In genomic region chr9:108589229-108589628, GRCm38 (mm10) we compare ENCODE assay signal across 9 mouse cellular contexts. TPM values are rescaled to one million over a fixed set of nuclear protein-coding genes. Genes with fewer than 3 reads are reported as not detected.
DNase-seq lines count a peak whose midpoint lies in the region; ATAC-seq and TF ChIP-seq lines count a peak whose summit lies in the region.
"Had no signal": no experiment of that assay in that cellular context is flagged by ENCODE, and none has a peak within 500 bp of the region (broad histone marks: within the 10 kb centered on the region; RNA-seq: fewer than 3 reads in every experiment).

No protein-coding gene starts in this region.

- WGBS in intestine, postnatal 0 days = 63% methylated on average over 5 of the region's 5 CpGs
- WGBS in intestine, embryonic 16.5 days = 63% methylated on average over 5 of the region's 5 CpGs
- 79% methylated on average over 5 of the region's 5 CpGs for WGBS in hindbrain, embryonic 10.5 days
- WGBS in neural tube, embryonic 13.5 days = 83% methylated on average over 5 of the region's 5 CpGs

- no peaks in the 10 kb centered on the region for H3K4me1 ChIP-seq in intestine, postnatal 0 days (replicated peaks; ENCODE audit: control insufficient read depth, insufficient read depth, low read length)
- H3K4me1 ChIP-seq in intestine, embryonic 16.5 days (ENCODE audit: control insufficient read depth, insufficient read depth, low read length) = peaks cover 17% of the 10 kb centered on the region
- peaks cover 28% of the 10 kb centered on the region for H3K4me1 ChIP-seq in G1E (ENCODE audit: insufficient read depth, low read depth, low read length)
- H3K4me1 ChIP-seq in hindbrain, embryonic 10.5 days (replicated peaks) = peaks cover 40% of the 10 kb centered on the region
- peaks cover 41% of the 10 kb centered on the region for H3K4me1 ChIP-seq in neural tube, embryonic 13.5 days (replicated peaks)

- H3K4me3 ChIP-seq in intestine, postnatal 0 days (ENCODE audit: low read depth, low read length) = no peak overlapping the region
- no peak overlapping the region for H3K4me3 ChIP-seq in intestine, embryonic 16.5 days (ENCODE audit: low read length)
- H3K4me3 ChIP-seq in G1E (ENCODE audit: low read depth, low read length) = no peak overlapping the region
- no peak overlapping the region for H3K4me3 ChIP-seq in hindbrain, embryonic 10.5 days
- no peak overlapping the region for H3K4me3 ChIP-seq in neural tube, embryonic 13.5 days

- peak; percentile 58 for TF ChIP-seq CTCF in intestine, postnatal 0 days (IDR thresholded peaks at IDR 0.05; ENCODE audit: low read depth)
- TF ChIP-seq CTCF in G1E (IDR thresholded peaks at IDR 0.05; ENCODE audit: low read depth, low read length) = no peak

- DNase-seq in G1E (ENCODE audit: low spot score) = peak; percentile 29
- no peak for DNase-seq in hindbrain, embryonic 10.5 days (ENCODE audit: low spot score)
- no peak for DNase-seq in right cerebral cortex, adult 2 months (ENCODE audit: low spot score in 2 of 2)
- DNase-seq in adrenal gland, adult 2 months = no peak
- DNase-seq in layer of hippocampus, postnatal 14 days (ENCODE audit: low spot score in 2 of 2) = no peak
- DNase-seq: left cerebral cortex, postnatal 4 days had no signal

- no peaks in the 10 kb centered on the region for H3K27me3 ChIP-seq in intestine, postnatal 0 days (replicated peaks; ENCODE audit: control insufficient read depth, insufficient read depth, low read length)
- no peaks in the 10 kb centered on the region for H3K27me3 ChIP-seq in intestine, embryonic 16.5 days (replicated peaks; ENCODE audit: control insufficient read depth, insufficient read depth, low read length)
- H3K27me3 ChIP-seq in G1E (ENCODE audit: insufficient read depth, low read length) = no peaks in the 10 kb centered on the region
- H3K27me3 ChIP-seq in hindbrain, embryonic 10.5 days (ENCODE audit: insufficient read depth, poor library complexity, severe bottlenecking) = peaks cover 6% of the 10 kb centered on the region
- H3K27me3 ChIP-seq in neural tube, embryonic 13.5 days = no peaks in the 10 kb centered on the region

- ATAC-seq in intestine, postnatal 0 days = no peak
- ATAC-seq in intestine, embryonic 16.5 days = no peak
- ATAC-seq in G1E (ENCODE audit: extremely low read depth, insufficient number of reproducible peaks, low FRiP score, poor library complexity, severe bottlenecking) = no peak
- no peak for ATAC-seq in neural tube, embryonic 13.5 days (ENCODE audit: low read depth)

- H3K4me2 ChIP-seq in intestine, postnatal 0 days (replicated peaks; ENCODE audit: low read depth) = no peak overlapping the region
- no peak overlapping the region for H3K4me2 ChIP-seq in intestine, embryonic 16.5 days (ENCODE audit: low read depth, low read length)
- no peak overlapping the region for H3K4me2 ChIP-seq in neural tube, embryonic 13.5 days

- H3K9ac ChIP-seq in intestine, postnatal 0 days (ENCODE audit: low read depth, low read length) = no peak overlapping the region
- H3K9ac ChIP-seq in intestine, embryonic 16.5 days (ENCODE audit: low read depth, low read length) = no peak overlapping the region
- no peak overlapping the region for H3K9ac ChIP-seq in neural tube, embryonic 13.5 days

- H3K36me3 ChIP-seq in intestine, postnatal 0 days (ENCODE audit: control insufficient read depth, insufficient read depth) = no peaks in the 10 kb centered on the region
- H3K36me3 ChIP-seq in intestine, embryonic 16.5 days (ENCODE audit: control insufficient read depth, insufficient read depth, low read length) = no peaks in the 10 kb centered on the region
- peaks cover 52% of the 10 kb centered on the region for H3K36me3 ChIP-seq in G1E (replicated peaks)
- peaks cover 8% of the 10 kb centered on the region; the same call in 1 of the 2 replicates for H3K36me3 ChIP-seq in hindbrain, embryonic 10.5 days
- 0 out of 2 replicates have a peak, but pooled peaks cover 3% of the 10 kb centered on the region for H3K36me3 ChIP-seq in neural tube, embryonic 13.5 days

- H3K27ac ChIP-seq in intestine, postnatal 0 days (ENCODE audit: low read depth, low read length) = no peak overlapping the region
- H3K27ac ChIP-seq in intestine, embryonic 16.5 days (ENCODE audit: low read length) = no peak overlapping the region
- H3K27ac ChIP-seq in hindbrain, embryonic 10.5 days = peak overlapping the region; percentile 93
- peak overlapping the region; percentile 99 for H3K27ac ChIP-seq in neural tube, embryonic 13.5 days (replicated peaks)

- H3K9me3 ChIP-seq in intestine, postnatal 0 days (ENCODE audit: control insufficient read depth) = no peaks in the 10 kb centered on the region
- no peaks in the 10 kb centered on the region for H3K9me3 ChIP-seq in intestine, embryonic 16.5 days (ENCODE audit: control insufficient read depth, low read length)
- no peaks in the 10 kb centered on the region for H3K9me3 ChIP-seq in G1E (replicated peaks)
- H3K9me3 ChIP-seq in hindbrain, embryonic 10.5 days = no peaks in the 10 kb centered on the region
- H3K9me3 ChIP-seq in neural tube, embryonic 13.5 days = no peaks in the 10 kb centered on the region

RNA-seq across cellular contexts. Expression of gene P4htm, which starts 8.2 kb away (rescaled TPM):
- 2.8 and 2.9 TPM in 2 replicates for polyA plus RNA-seq in intestine, postnatal 0 days (2015; fragmentation: Nextera tagmentation; extraction: Ambion mirVana)
- polyA plus RNA-seq in intestine, embryonic 16.5 days (2015; fragmentation: Nextera tagmentation; extraction: Ambion mirVana) = 4.5 and 5.0 TPM in 2 replicates
- total RNA-seq in G1E (2014; fragmentation: Nextera tagmentation) (1.7 and 1.9 TPM in 2 replicates), G1E (2017) (2.0 and 2.6 TPM in 2 replicates)
- 5.4 and 5.7 TPM in 2 replicates for polyA plus RNA-seq in G1E (2012)
- polyA plus RNA-seq in hindbrain, embryonic 10.5 days (2016; fragmentation: Nextera tagmentation; extraction: Ambion mirVana) = 7.3 and 12.2 TPM in 2 replicates
- polyA plus RNA-seq in neural tube, embryonic 13.5 days (2015; fragmentation: Nextera tagmentation; extraction: Ambion mirVana) = 29.5 and 30.7 TPM in 2 replicates
- total RNA-seq in adrenal gland, adult 2 months (2021) = 1 to 10 TPM; 7.1 to 8.3 TPM
- 14.7 and 17.2 TPM in 2 replicates for polyA plus RNA-seq in adrenal gland, adult 2 months (2012; rRNA removed)
- total RNA-seq in layer of hippocampus, postnatal 14 days (2021) = 10 to 100 TPM; 64.2 to 64.5 TPM

RNA-seq across cellular contexts. Expression of gene Wdr6, which starts 10.7 kb away (rescaled TPM):
- 16.7 and 16.8 TPM in 2 replicates for polyA plus RNA-seq in intestine, postnatal 0 days (2015; fragmentation: Nextera tagmentation; extraction: Ambion mirVana)
- polyA plus RNA-seq in intestine, embryonic 16.5 days (2015; fragmentation: Nextera tagmentation; extraction: Ambion mirVana) = 60.7 and 64.4 TPM in 2 replicates
- total RNA-seq in G1E (2014; fragmentation: Nextera tagmentation) (22.6 and 27.6 TPM in 2 replicates), G1E (2017) (36.3 and 39.2 TPM in 2 replicates)
- 16.9 and 30.0 TPM in 2 replicates for polyA plus RNA-seq in G1E (2012)
- polyA plus RNA-seq in hindbrain, embryonic 10.5 days (2016; fragmentation: Nextera tagmentation; extraction: Ambion mirVana) = 166 and 233 TPM in 2 replicates
- polyA plus RNA-seq in neural tube, embryonic 13.5 days (2015; fragmentation: Nextera tagmentation; extraction: Ambion mirVana) = 254 and 259 TPM in 2 replicates
- 100 to 1,000 TPM in 1 of 2 experiments, 10 to 100 TPM in 1; 91.5 to 126 TPM for total RNA-seq in adrenal gland, adult 2 months (2021)
- polyA plus RNA-seq in adrenal gland, adult 2 months (2012; rRNA removed) = 132 and 151 TPM in 2 replicates
- total RNA-seq in layer of hippocampus, postnatal 14 days (2021) = 100 to 1,000 TPM; 172 to 180 TPM

RNA-seq across cellular contexts. Expression of gene Dalrd3, which starts 19.5 kb away (rescaled TPM):
- polyA plus RNA-seq in intestine, postnatal 0 days (2015; fragmentation: Nextera tagmentation; extraction: Ambion mirVana) = 36.7 and 38.3 TPM in 2 replicates
- 100 and 115 TPM in 2 replicates for polyA plus RNA-seq in intestine, embryonic 16.5 days (2015; fragmentation: Nextera tagmentation; extraction: Ambion mirVana)
- 48.3 and 49.1 TPM in 2 replicates for total RNA-seq in G1E (2014; fragmentation: Nextera tagmentation)
- total RNA-seq in G1E (2017) = 48.3 and 65.3 TPM in 2 replicates
- polyA plus RNA-seq in G1E (2012) = 101 and 121 TPM in 2 replicates
- polyA plus RNA-seq in hindbrain, embryonic 10.5 days (2016; fragmentation: Nextera tagmentation; extraction: Ambion mirVana) = 169 and 222 TPM in 2 replicates
- polyA plus RNA-seq in neural tube, embryonic 13.5 days (2015; fragmentation: Nextera tagmentation; extraction: Ambion mirVana) = 267 and 294 TPM in 2 replicates
- total RNA-seq in adrenal gland, adult 2 months (2021) = 10 to 100 TPM; 67.2 to 70.7 TPM
- 325 and 372 TPM in 2 replicates for polyA plus RNA-seq in adrenal gland, adult 2 months (2012; rRNA removed)
- 10 to 100 TPM; 76.0 to 86.5 TPM for total RNA-seq in layer of hippocampus, postnatal 14 days (2021)

RNA-seq across cellular contexts. Expression of gene Ndufaf3, which starts 22.0 kb away (rescaled TPM):
- 47.9 and 53.4 TPM in 2 replicates for polyA plus RNA-seq in intestine, postnatal 0 days (2015; fragmentation: Nextera tagmentation; extraction: Ambion mirVana)
- polyA plus RNA-seq in intestine, embryonic 16.5 days (2015; fragmentation: Nextera tagmentation; extraction: Ambion mirVana) = 41.1 and 42.1 TPM in 2 replicates
- total RNA-seq in G1E (2014; fragmentation: Nextera tagmentation) (25.6 and 31.8 TPM in 2 replicates), G1E (2017) (16.9 and 29.4 TPM in 2 replicates)
- 11.7 and 17.7 TPM in 2 replicates for polyA plus RNA-seq in G1E (2012)
- 57.0 and 69.3 TPM in 2 replicates for polyA plus RNA-seq in hindbrain, embryonic 10.5 days (2016; fragmentation: Nextera tagmentation; extraction: Ambion mirVana)
- polyA plus RNA-seq in neural tube, embryonic 13.5 days (2015; fragmentation: Nextera tagmentation; extraction: Ambion mirVana) = 68.0 and 80.2 TPM in 2 replicates
- total RNA-seq in adrenal gland, adult 2 months (2021) = 10 to 100 TPM; 60.7 to 68.7 TPM
- polyA plus RNA-seq in adrenal gland, adult 2 months (2012; rRNA removed) = 76.7 and 98.4 TPM in 2 replicates
- 10 to 100 TPM; 52.0 to 54.6 TPM for total RNA-seq in layer of hippocampus, postnatal 14 days (2021)

RNA-seq across cellular contexts. Expression of gene Impdh2, which starts 29.1 kb away (rescaled TPM):
- polyA plus RNA-seq in intestine, postnatal 0 days (2015; fragmentation: Nextera tagmentation; extraction: Ambion mirVana) = 50.6 and 50.7 TPM in 2 replicates
- polyA plus RNA-seq in intestine, embryonic 16.5 days (2015; fragmentation: Nextera tagmentation; extraction: Ambion mirVana) = 149 and 173 TPM in 2 replicates
- 145 and 154 TPM in 2 replicates for total RNA-seq in G1E (2014; fragmentation: Nextera tagmentation)
- 247 and 299 TPM in 2 replicates for total RNA-seq in G1E (2017)
- polyA plus RNA-seq in G1E (2012) = 167 and 176 TPM in 2 replicates
- 185 and 214 TPM in 2 replicates for polyA plus RNA-seq in hindbrain, embryonic 10.5 days (2016; fragmentation: Nextera tagmentation; extraction: Ambion mirVana)
- polyA plus RNA-seq in neural tube, embryonic 13.5 days (2015; fragmentation: Nextera tagmentation; extraction: Ambion mirVana) = 109 and 112 TPM in 2 replicates
- 100 to 1,000 TPM in 1 of 2 experiments, 10 to 100 TPM in 1; 75.6 to 123 TPM for total RNA-seq in adrenal gland, adult 2 months (2021)
- polyA plus RNA-seq in adrenal gland, adult 2 months (2012; rRNA removed) = 93.8 and 121 TPM in 2 replicates
- total RNA-seq in layer of hippocampus, postnatal 14 days (2021) = 10 to 100 TPM; 61.3 to 70.1 TPM

Comparison
In these comparisons a context has a peak if more than half of its experiments do, and no peak if none do; other contexts are left out.
1. H3K27ac ChIP-seq: peak in hindbrain, embryonic 10.5 days (single experiment) and neural tube, embryonic 13.5 days (single experiment); none in intestine, postnatal 0 days (single experiment) and intestine, embryonic 16.5 days (single experiment).